Mouse (Mus musculus): Measurements from ENCODE around the gene Jak1. TPM values are rescaled to one million over a fixed set of nuclear protein-coding genes. Genes with fewer than 3 reads are reported as not detected.
A peak's percentile ranks its signal among the peaks of the same experiment; 100 is the strongest.

Jak1 gene
- total RNA-seq, 2 experiments from 2014 or later = 121 to 129 TPM

- no peak overlapping the region for H3K27ac ChIP-seq
- no peak overlapping the region for H3K4me3 ChIP-seq
- TF ChIP-seq CTCF (IDR thresholded peaks at IDR 0.05) = no peak
- DNase-seq (ENCODE audit: extremely low spot score in 1 of 2, low spot score in 2 of 2) = no peak
- intact Hi-C loops (cut with DNase I) = no loop called here
Observed at GRCm38 (mm10) chr4:101176123-101176522, 89.0 kb downstream of the Jak1 start.

- Histone ChIP-seq H3K4me3 (no peak overlapping the region), H3K27ac (no peak overlapping the region)
- no peak for DNase-seq (ENCODE audit: extremely low spot score in 1 of 2, low spot score in 2 of 2)
- TF ChIP-seq CTCF (IDR thresholded peaks at IDR 0.05) = no peak
- intact Hi-C loops (cut with DNase I) = no loop called here
Observed at GRCm38 (mm10) chr4:101174916-101175625, 90.0 kb downstream of the Jak1 start.

GRCm38 (mm10) chr4:101172738-101173137 is 92.3 kb downstream of the Jak1 start:
- intact Hi-C loops (cut with DNase I) = no loop called here
- no peak for TF ChIP-seq CTCF (IDR thresholded peaks at IDR 0.05)

GRCm38 (mm10) chr4:101168189-101168778 is 96.8 kb downstream of the Jak1 start:
- no peak for DNase-seq (ENCODE audit: extremely low spot score in 1 of 2, low spot score in 2 of 2)

More at GRCm38 (mm10) chr4:101172738-101173137, 92.3 kb downstream of the Jak1 start:
- DNase-seq (ENCODE audit: extremely low spot score in 1 of 2, low spot score in 2 of 2) = no peak
- H3K27ac ChIP-seq = no peak overlapping the region
- H3K4me3 ChIP-seq = no peak overlapping the region

GRCm38 (mm10) chr4:101167777-101168176 is 97.3 kb downstream of the Jak1 start:
- DNase-seq (ENCODE audit: extremely low spot score in 1 of 2, low spot score in 2 of 2) = no peak
- H3K27ac ChIP-seq = no peak overlapping the region
- no peak overlapping the region for H3K4me3 ChIP-seq
- intact Hi-C loops (cut with DNase I) = loop anchor here (1.0 to 10.0 kb wide), 4 partner anchors 95 to 287 kb away; no protein-coding TSS in a partner anchor
- no peak for TF ChIP-seq CTCF (IDR thresholded peaks at IDR 0.05)

More at GRCm38 (mm10) chr4:101168189-101168778, 96.8 kb downstream of the Jak1 start:
- TF ChIP-seq CTCF (IDR thresholded peaks at IDR 0.05) = peak; percentile 69
- intact Hi-C loops (cut with DNase I) = loop anchor here (1.0 to 10.0 kb wide), 4 partner anchors 94 to 287 kb away; no protein-coding TSS in a partner anchor
- Histone ChIP-seq H3K27ac (no peak overlapping the region; the same call in 1 of the 2 replicates), H3K4me3 (no peak overlapping the region)

- TF ChIP-seq CTCF (IDR thresholded peaks at IDR 0.05) = no peak
- intact Hi-C loops (cut with DNase I) = loop anchor here (5.0 to 10.0 kb wide), 3 partner anchors 97 to 289 kb away; no protein-coding TSS in a partner anchor
- Histone ChIP-seq H3K4me3 (no peak overlapping the region), H3K27ac (no peak overlapping the region)
- no peak for DNase-seq (ENCODE audit: extremely low spot score in 1 of 2, low spot score in 2 of 2)
Observed at GRCm38 (mm10) chr4:101165776-101166175, 99.3 kb downstream of the Jak1 start.

GRCm38 (mm10) chr4:101164673-101165072 is 100.4 kb downstream of the Jak1 start:
- H3K27ac ChIP-seq = 0 out of 2 replicates have a peak overlapping the region, but pooled peaks have one; percentile 34
- H3K4me3 ChIP-seq = no peak overlapping the region
- no peak for DNase-seq (ENCODE audit: extremely low spot score in 1 of 2, low spot score in 2 of 2)
- intact Hi-C loops (cut with DNase I) = loop anchor here (5.0 to 10.0 kb wide), 3 partner anchors 98 to 290 kb away; no protein-coding TSS in a partner anchor
- TF ChIP-seq CTCF (IDR thresholded peaks at IDR 0.05) = no peak

GRCm38 (mm10) chr4:101164189-101164588 is 100.9 kb downstream of the Jak1 start:
- no peak for TF ChIP-seq CTCF (IDR thresholded peaks at IDR 0.05)
- no peak for DNase-seq (ENCODE audit: extremely low spot score in 1 of 2, low spot score in 2 of 2)
- Histone ChIP-seq H3K4me3 (no peak overlapping the region), H3K27ac (no peak overlapping the region)
- intact Hi-C loops (cut with DNase I) = loop anchor here (10.0 kb wide), 1 partner anchor 291 kb away; no protein-coding TSS in a partner anchor

- Histone ChIP-seq H3K27ac (no peak overlapping the region; the same call in 1 of the 2 replicates), H3K4me3 (no peak overlapping the region)
- DNase-seq (ENCODE audit: extremely low spot score in 1 of 2, low spot score in 2 of 2) = no peak
- intact Hi-C loops (cut with DNase I) = loop anchor here (10.0 kb wide), 1 partner anchor 294 kb away; no protein-coding TSS in a partner anchor
- no peak for TF ChIP-seq CTCF (IDR thresholded peaks at IDR 0.05)
Observed at GRCm38 (mm10) chr4:101160821-101161220, 104.3 kb downstream of the Jak1 start.

- intact Hi-C loops (cut with DNase I) = loop anchor here (5.0 kb wide), 1 partner anchor 198 kb away; no protein-coding TSS in a partner anchor
- peak overlapping the region; percentile 22; the same call in 1 of the 2 replicates for H3K27ac ChIP-seq
- DNase-seq (ENCODE audit: extremely low spot score in 1 of 2, low spot score in 2 of 2) = no peak
Observed at GRCm38 (mm10) chr4:101159191-101159764, 105.8 kb downstream of the Jak1 start.

GRCm38 (mm10) chr4:101158282-101158681 is 106.8 kb downstream of the Jak1 start:
- TF ChIP-seq CTCF (IDR thresholded peaks at IDR 0.05) = no peak
- peak overlapping the region; percentile 22; the same call in 1 of the 2 replicates for H3K27ac ChIP-seq
- peak in 1 of 2 experiments; percentile 33 for DNase-seq (ENCODE audit: extremely low spot score in 1 of 2, low spot score in 2 of 2)
- intact Hi-C loops (cut with DNase I) = loop anchor here (5.0 kb wide), 1 partner anchor 199 kb away; no protein-coding TSS in a partner anchor
- no peak overlapping the region for H3K4me3 ChIP-seq

More at GRCm38 (mm10) chr4:101159191-101159764, 105.8 kb downstream of the Jak1 start:
- H3K4me3 ChIP-seq = no peak overlapping the region
- no peak for TF ChIP-seq CTCF (IDR thresholded peaks at IDR 0.05)
